Mouse (Mus musculus) frontal cortex, adult 2 months (tissue): ENCODE results near the gene Ctdnep1. TPM values are rescaled to one million over a fixed set of nuclear protein-coding genes. Genes with fewer than 3 reads are reported as not detected.
"Not testable (repeated sequence)": the region's sequence is repeated elsewhere in the genome, so short reads cannot be mapped to it uniquely, and the experiment has no call there.

Experiments
- DNase-seq, 2 experiments: peaks; one replicate each; pipeline ENCODE4 v3.0.0; 2022; ENCODE audit warnings: low spot score in 1 of 2; ENCODE audit errors: extremely low spot score in 1 of 2
- polyA plus RNA-seq: library from polyadenylated mRNA; depleted of rRNA; stranded (reverse); fragments of >200 nt; gene quantifications from 2 replicates; pipeline ENCODE4 v1.2.3, GENCODE M21; 2012

Ctdnep1 gene
- polyA plus RNA-seq, 1 experiment = 117 TPM

DNA sequence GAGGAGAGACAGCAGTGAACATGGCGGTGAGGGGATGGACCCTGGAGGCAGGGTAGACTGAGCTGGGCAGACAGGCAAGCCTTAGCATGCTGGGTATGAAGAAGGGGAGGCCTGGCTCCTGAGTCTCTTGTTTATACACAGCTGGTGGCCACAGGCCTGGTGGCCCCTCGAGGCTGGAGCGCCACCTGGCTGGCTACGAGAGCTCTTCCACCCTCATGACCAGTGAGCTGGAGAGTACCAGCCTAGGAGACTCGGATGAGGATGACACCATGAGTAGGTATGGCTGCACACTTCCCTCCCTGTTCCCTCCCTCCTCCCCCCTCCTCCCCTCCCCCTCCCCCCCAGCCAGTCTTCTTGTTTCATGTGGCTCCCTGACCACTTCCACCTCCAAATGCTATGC is 24.6 kb downstream of the Ctdnep1 start:
- DNase-seq = no peak

DNA sequence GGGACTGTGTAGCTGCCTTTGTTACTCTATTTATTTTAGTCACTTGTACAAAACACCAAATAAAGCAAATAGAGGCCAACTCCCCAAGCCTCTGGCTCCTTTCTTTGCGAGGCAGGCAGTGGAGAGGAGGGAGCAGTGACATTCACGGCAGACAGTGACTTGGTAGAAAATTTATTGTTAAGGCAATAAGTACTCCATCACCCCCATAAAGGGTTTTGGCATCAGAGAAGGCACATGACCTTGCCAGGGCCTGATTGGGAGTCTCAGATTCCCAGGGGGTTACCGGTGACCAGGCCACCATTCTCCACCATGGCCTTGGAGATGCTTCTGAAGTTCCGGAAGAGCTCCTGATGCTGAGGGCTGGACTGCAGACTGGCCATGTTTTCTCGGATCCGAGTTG is 29.1 kb downstream of the Ctdnep1 start:
- DNase-seq = no peak

DNA sequence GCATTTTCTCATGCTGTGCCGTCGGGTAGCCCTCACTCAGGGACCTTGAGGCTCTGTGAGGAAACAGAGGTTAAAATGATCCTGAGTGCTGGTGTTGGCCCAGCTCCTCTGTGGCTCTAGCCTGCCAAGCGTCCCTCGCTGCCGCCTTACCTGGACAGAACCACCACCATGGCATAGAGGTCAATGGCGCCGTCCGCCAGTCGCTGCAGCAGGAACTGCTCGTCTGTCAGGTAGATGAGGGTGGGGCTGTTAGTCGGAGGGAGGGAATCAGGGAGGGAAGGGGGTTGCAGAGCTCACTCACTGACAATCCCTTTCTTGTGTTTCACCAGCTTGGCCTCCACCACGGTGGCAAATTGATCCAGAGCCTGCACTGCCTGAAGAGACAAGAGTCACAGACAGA is 29.6 kb downstream of the Ctdnep1 start:
- DNase-seq = no peak

DNA sequence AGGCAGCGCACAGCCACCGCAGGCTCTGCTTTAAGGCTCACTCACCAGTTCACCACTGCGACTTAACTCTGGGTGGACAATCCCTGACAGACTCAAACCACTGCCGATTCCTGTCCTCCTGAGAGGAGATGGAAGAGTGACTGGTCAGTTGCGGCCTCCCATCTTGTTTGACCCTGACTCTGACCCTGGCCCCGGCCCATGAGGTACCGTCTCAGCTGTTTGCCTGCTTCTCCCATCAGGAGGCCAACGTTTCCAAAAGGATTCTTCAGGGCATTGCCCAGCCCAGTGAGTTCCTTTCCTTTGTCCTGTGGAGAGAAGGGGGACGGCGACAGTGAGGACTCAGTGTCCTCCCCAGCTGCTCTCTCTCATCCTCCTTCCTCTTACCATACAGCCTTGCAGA is 30.0 kb downstream of the Ctdnep1 start:
- no peak for DNase-seq

DNA sequence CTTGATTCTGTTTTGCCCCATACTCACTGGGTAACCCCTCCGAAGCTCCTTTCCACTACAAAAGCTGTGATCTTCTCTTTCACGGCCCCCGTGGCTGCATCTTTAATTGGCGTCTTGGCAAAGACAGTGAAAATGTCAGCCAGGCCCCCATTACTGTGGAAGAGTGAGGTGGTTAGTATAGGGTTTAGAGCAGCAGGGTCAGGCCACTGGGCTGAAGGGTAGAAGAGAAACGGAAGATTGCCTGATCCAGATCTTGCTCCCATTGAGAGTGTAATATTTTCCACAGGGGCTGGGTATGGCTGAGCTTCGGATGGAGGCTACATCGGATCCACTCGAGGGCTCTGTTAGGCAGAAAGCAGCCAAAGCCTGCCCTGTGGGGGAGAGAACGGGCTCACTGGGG is 32.0 kb downstream of the Ctdnep1 start:
- DNase-seq = no peak

DNA sequence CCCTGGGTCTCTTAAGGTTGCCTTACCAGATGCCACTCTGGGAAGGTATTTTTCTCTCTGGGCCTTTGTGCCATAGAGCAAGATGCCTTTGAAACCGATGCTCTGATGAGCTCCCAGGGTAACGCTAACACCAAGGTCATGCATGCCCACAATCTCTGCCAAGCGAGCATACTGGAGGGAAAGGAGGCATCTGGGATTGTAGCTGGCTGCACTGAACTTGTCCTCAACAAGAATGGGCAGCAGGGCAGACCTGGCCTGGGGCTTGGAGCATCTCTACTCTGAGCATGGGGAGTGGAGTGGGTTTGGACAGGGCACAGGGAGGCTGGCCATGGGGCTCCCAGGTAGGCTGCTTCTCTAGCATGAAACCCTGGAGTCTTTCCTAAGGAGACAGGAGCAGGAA is 32.5 kb downstream of the Ctdnep1 start:
- DNase-seq = no peak

DNA sequence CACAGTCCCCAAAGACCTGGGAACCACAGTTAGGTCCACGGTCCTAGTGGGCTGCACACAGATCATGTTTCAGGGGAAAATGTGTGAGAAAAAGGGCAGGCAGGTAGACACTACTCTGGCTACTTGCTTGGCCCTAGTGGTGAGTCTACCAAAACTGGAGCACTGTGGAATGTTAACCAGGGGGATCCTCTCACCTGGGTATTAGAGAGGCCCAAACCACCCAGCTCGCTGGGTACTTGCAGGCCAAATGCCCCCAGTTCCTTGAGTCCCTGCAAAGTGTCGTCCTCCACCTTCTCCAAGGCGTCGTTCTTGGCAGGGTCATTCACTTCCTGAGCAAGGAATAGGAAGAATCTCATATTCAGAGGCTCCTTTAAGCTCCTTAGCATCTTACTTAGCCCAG is 33.1 kb downstream of the Ctdnep1 start:
- DNase-seq = no peak

DNA sequence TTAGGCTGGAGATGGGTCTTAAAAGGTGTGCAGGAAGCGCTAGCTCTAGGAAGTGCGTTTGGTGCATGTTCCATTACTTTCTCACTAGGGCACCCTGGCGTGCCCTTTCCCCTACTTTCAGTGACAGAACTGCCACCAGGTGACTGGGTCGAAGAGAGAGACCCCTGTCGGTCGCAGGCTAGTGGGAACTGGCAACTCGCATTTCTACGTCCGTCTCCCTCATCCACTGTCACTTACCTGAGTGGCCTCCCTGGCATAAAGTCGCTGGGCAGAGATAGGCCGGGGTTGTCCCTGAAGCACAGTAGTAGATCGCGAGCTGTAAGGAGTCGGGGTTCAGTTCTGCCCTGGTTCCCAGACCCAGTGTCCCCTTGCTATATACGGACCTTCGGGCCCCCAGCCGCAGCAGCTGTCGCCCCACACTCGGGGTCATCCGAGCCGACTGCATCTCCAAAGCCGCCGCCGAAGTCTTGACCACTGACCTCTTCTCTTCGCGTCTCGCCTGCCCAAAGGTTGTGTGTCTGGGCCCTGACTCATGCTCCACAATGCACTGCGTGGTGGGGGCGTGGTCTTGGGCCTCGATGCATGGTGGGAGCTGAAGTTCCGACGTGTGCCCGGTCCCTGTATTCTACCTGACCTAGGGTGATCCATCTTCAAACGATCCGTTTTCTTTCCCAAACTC is 34.1 kb downstream of the Ctdnep1 start, which contains the start of gene Acadvl:
Acadvl (minus strand) TSS at position 532 of the 679 bp plus-strand sequence.
- peak; percentile 72 to 89 for DNase-seq

DNA sequence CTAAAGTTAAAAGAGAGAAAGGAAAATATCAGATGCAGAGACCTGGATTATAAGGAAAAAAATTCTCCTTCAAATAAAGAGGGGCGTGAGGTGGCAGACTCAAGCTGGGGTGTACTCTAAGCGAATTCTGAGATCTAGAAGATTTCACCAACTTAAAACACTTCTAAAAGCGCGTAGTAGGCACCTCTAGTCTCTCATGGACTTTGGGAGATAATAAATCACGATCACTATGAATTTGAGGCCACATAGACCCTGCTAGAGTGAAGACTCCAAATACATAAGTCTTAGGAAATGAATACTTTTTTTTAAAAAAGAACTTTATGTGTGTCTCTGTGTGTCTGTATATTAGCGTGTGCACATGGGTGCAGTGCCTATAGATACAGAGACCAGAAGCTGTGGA is 34.7 kb downstream of the Ctdnep1 start:
- no peak for DNase-seq

DNA sequence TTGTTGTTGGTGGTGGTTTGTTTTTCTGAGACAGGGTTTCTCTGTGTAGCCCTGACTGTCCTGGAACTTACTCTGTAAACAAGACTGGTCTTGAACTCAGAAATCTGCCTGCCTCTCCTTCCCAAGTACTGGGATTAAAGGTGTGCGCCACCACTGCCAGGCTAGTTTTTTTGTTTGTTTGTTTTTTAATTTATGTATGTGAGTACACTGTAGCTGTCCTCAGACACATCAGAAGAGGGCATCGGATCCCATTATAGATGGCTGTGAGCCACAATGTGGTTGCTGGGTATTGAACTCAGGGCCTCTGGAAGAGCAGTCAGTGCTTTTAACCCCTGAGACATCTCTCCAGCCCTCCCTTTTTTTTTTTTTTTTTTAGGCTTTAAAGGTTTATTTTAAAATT is 35.2 kb downstream of the Ctdnep1 start:
- not testable (repeated sequence) for DNase-seq

DNA sequence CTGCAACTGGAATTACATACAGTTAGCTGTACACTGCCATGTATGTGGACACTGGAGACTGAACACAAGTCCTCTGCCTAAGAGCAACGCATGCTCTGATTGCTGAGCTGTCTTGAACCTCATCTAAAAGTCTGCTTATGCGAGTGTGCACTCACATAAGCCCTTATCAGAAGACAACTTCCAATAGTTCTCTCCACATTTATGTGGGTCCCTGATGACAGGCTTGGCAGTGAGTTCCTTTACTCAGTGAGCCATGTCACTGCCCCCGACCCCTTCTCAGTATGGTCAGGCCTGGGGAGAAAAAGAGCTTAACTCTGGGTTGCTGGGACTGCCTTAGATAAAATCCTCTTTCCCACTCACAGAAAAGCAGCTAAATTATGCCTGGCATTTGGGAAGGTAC is 35.7 kb downstream of the Ctdnep1 start, which contains the start of gene Dlg4:
Dlg4 (plus strand) TSS at position 274 of the 400 bp plus-strand sequence.
- no peak for DNase-seq

DNA sequence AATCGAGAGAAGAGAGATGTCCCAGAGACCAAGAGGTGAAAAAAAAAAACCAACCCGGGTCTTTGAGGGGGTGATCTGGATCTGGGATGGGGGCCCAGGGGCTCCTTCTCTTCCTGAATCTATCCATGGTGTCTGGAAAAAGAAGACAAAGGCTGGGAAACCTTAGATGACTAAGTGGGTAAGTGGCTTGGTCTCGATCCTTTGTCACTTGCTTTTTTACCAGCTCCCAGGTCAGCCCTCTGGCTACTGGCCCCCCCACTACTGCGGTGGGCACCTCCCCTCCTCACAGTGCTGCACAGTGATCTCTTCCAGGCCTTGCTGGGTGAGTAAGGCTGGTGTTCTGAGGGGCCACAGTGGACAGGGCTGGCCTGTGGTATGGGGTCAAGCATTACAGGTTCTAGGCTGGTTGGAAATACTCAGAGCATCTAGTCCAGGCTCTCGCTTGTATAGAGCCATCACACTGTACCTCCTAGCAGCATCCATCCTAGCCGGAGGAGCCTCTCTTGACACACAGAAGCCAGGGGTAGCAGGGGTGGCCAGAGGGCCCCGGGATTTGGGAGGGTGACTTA is 36.3 kb downstream of the Ctdnep1 start:
- no peak for DNase-seq

DNA sequence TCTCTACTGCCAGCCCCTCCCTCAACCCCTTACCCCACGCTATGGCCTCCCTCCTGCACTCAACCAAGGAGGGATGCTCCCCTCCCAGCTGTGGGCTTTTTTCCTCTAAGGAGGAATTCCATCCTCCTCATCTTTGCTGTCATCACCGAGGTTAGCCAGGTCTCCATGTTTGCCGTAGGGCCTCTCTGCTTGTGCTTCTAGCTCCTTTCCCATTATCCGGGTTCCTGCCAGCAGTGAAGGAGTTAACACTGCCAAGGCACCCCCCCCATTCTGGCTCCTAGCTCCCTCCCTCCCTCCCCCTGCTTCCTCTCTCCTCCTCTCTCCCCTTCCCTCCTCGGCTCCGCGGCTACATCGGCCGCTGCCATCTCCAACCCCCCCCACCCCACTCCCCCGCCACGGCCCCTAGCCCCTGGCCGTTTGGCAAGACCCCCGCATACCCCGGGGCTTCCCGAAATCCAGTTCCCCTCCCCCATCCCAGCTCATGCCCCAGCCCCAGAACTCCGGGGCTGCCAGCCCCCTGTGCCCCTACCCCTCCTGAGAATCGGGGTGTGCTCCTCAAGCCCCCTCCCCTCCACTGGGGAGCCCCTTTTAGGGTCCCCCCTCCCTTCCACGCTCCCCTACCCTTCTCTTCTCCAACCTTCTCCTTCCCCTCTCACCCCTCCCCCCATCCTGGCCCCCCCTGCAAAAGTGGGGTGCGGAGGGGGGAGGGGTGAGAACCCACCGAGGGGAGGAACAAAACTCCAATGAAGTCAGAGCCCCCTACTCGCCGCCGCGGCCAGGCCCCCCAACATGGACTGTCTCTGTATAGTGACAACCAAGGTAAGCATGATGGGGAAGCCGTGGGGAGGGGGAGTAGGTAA is 37.4 kb downstream of the Ctdnep1 start:
- peak in 1 of 2 experiments; percentile 79 for DNase-seq

DNA sequence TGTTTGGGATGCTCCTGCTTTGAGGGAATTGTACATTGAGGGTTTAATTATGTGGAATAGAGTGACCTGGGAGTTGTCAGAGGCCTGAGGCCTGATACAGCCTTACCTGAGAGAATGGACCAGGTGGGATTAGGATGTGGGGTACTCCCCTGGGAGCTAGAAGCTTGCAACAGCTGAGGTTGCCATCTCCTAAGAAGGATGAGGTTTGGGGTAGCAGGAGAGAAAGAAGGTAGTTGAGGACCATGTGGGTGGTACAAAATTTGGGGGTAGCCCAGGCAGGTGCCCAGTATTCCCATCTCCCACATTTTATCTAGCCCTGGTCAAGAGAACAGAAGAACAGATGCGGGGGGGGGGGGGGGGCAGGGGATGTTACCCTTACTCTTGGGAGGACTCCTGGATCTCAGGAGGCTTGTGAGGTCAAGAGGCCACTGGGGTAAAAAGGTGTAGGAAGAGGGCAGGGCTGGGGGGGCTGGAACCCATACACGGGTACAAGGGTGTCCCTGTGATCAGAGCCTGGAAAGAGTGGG is 38.6 kb downstream of the Ctdnep1 start:
- DNase-seq = no peak

DNA sequence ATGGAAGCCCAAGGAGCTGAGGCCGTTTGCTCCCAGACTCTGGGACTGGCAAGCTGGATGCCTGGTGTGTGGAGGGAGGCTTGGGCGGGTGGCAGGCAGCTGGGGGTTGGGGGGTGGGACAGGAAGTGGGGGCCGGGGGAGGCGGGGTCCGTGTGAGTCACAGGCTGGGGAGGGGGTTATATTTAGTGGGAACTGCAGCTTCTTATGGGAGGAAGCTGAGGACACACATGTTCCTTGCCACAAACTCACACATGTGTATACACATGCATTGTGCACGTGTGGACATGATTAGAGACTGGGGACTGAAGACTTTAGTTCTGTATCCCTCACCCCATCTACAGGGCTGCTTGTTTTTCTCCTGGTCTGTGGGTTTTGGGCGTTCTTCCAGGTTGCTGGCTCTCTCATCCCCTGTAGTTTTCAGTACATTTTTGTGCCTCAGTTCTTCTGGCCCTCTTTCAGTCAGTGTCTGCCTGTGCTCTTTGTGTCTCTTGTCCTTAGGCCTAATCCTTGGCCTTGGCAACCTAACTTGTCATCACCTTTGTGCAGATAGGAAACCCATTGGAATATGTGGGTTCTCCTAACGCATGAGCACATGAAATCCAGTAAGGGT is 39.2 kb downstream of the Ctdnep1 start:
- DNase-seq = peak in 1 of 2 experiments; percentile 59

DNA sequence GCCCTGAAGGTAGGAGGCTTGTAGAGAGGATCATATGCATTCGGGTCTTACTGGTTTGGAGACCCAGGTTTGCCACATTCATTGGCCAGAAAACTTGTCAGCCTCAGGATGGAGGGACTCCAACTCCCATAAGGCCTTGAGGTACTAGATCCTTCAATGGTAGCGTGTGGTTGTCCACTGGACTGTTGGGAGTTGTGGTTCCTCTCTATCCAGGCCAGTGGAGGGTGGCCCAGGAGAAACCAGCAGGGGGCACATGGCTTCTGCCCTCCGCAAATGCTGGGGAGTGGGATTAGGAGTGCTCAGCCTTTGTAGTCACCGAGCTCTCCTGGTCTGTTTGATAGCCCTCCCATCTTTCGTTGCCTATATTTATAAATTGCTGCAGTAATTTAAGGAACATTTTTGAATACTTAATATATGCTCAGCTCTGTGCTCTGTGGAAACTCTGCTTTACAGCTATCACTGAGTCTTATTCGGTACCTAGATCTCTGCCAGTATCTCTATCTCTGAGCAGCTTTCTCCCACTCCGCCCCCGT is 39.8 kb downstream of the Ctdnep1 start:
- peak; percentile 84 to 85 for DNase-seq

DNA sequence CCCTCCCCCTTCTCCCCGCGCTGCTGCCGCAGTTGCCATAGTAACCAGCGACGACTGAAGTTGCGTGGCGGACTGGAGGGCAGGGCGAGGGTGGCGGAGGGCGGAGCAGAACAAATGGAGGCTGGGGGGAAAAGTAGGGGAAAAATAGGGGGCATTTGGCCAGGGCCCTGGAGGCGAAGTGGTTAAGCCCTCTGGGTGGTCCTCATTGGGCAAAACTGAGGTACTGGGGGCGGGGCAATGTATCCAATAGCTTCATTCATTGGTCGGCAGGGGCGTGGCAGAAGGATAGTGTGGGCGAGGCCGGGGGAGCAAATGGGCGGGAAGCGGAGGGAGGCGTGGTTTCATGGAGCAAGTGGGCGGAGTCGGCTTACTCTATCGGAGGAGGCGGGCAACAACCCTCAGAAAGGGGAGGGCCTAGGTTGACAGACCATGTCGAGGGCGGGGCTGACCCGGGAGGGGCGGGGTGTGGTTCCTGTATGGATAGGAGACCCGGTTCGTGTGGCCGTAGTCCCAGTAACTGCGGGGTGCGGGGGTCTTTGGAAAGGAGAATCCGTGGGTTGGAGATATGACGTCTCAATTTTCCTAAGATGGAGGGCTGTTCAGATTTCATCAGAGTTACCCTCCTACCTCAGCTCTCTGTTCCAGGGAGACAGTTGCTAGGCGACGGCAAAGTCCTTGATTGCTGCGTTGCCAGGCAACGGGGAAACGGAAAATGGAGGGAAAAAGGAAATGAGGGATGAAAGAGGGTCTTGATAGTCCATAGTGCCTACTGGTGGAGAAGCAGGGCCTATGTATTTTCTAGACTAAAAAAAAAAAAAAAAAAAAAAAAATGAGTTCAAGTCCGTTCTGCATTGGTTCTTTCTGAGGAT is 40.5 kb downstream of the Ctdnep1 start:
- DNase-seq = peak; percentile 97

DNA sequence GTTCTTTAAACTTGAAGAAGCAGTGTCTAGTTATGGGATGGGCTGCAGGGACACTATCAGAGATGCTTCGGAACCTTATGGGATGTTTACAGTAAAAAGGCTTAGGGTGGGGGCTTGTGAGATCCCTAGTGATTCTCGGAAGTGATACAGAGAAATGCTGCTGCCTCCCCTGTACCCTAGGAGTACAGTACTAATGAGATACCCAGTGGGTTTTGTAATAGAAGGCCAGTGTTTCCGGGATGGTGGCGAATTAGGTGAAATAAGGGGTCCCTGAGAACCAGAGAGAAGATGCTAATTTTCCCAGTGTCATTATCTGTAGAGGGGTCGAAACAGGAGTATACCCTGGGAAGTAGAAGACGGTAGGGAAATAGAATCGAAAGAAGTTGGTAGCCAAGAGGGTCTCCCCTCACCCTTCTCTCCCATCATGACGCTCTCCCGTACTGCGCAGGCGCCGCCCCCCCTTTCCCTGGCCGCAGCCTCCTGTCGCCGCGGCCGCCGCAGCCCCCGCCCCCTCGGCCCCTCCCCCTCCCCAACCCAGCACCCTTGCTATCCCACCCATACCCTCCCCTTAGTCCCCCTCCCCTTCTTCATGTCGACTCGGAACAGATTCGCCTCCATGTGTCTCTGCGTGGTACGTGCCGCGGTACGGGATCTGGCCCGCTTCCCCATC is 42.7 kb downstream of the Ctdnep1 start:
- DNase-seq = no peak

DNA sequence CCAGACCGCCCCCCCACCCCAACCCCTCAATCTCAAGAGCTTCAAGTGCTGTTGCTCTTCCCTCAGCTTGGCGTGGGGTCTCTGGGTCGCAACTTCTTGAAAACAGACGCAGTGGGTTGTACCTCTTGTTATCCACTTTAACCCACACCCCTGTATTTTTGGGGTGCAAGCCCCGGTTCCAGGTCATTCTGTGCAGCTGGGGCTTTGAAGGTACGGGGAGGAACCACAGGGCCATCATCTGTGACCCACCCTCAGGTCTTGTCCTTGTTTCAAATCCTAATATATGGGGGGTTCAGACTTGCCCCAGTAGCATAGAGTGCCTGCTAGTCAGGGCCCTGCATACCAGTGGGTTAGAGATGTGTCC is 43.2 kb downstream of the Ctdnep1 start:
- DNase-seq = no peak
